Mouse (Mus musculus) urinary bladder, postnatal 36 days (tissue): ENCODE results near the gene Ss18l1.

Experiments used
- DNase-seq, 2 experiments: peaks; one replicate each; pipeline ENCODE4 v3.0.0; 2022; ENCODE audit warnings: low spot score in 2 of 2, mixed read lengths in 1 of 2

Gene Ss18l1

GRCm38 (mm10) chr2:180085926-180086636 lies 43.8 kb downstream of the Ss18l1 start:
- no peak for DNase-seq

- no peak for DNase-seq
Measured at GRCm38 (mm10) chr2:180086637-180087027, 44.3 kb downstream of the Ss18l1 start.

- no peak for DNase-seq
Measured at GRCm38 (mm10) chr2:180087472-180087871, 45.2 kb downstream of the Ss18l1 start.

- DNase-seq = no peak
Measured at GRCm38 (mm10) chr2:180090285-180090684, 48.0 kb downstream of the Ss18l1 start.

- DNase-seq = no peak
Measured at GRCm38 (mm10) chr2:180095711-180096110, 53.4 kb downstream of the Ss18l1 start.

- no peak for DNase-seq
Measured at GRCm38 (mm10) chr2:180097585-180097984, 55.3 kb downstream of the Ss18l1 start.

- DNase-seq = no peak
Measured at GRCm38 (mm10) chr2:180098167-180098566, 55.9 kb downstream of the Ss18l1 start.

GRCm38 (mm10) chr2:180099529-180099928 lies 57.2 kb downstream of the Ss18l1 start:
- DNase-seq = no peak

- no peak for DNase-seq
Measured at GRCm38 (mm10) chr2:180103151-180103977, 61.1 kb downstream of the Ss18l1 start.

- DNase-seq = peak; percentile 73 to 74
Measured at GRCm38 (mm10) chr2:180103978-180104658, 61.8 kb downstream of the Ss18l1 start, which contains the start of gene Hrh3. TSS of gene Hrh3 (minus strand) at chr2:180104488.

- no peak for DNase-seq
Measured at GRCm38 (mm10) chr2:180104659-180105377, 62.5 kb downstream of the Ss18l1 start.

GRCm38 (mm10) chr2:180105441-180106190 lies 63.3 kb downstream of the Ss18l1 start:
- DNase-seq = no peak

GRCm38 (mm10) chr2:180107081-180107480 lies 64.8 kb downstream of the Ss18l1 start:
- DNase-seq = no peak

GRCm38 (mm10) chr2:180108285-180108684 lies 66.0 kb downstream of the Ss18l1 start:
- no peak for DNase-seq

GRCm38 (mm10) chr2:180113909-180114890 lies 71.9 kb downstream of the Ss18l1 start:
- peak; percentile 55 to 79 for DNase-seq

- peak; percentile 67 to 76 for DNase-seq
Measured at GRCm38 (mm10) chr2:180115279-180115678, 73.0 kb downstream of the Ss18l1 start.

GRCm38 (mm10) chr2:180116081-180116493 lies 73.8 kb downstream of the Ss18l1 start:
- peak; percentile 72 for DNase-seq

GRCm38 (mm10) chr2:180116741-180117484 lies 74.6 kb downstream of the Ss18l1 start:
- DNase-seq = no peak
